Mouse (Mus musculus) C2C12 (cell line): ENCODE data around the gene Ppp2r5a. TPM values are rescaled to one million over a fixed set of nuclear protein-coding genes. Genes with fewer than 3 reads are reported as not detected.

ENCODE experiments used
- H3K27me3 ChIP-seq: one replicate; pipeline ENCODE4 v1.6.1; 2011; ENCODE audit not compliant: control insufficient read depth, insufficient read depth, insufficient read length
- H3K36me3 ChIP-seq: one replicate; pipeline ENCODE4 v1.6.1; 2011; ENCODE audit not compliant: control insufficient read depth, insufficient read depth
- H3K4me3 ChIP-seq: one replicate; pipeline ENCODE4 v1.5.1; 2011; ENCODE audit warnings: mild to moderate bottlenecking, control low read depth; ENCODE audit not compliant: poor library complexity, insufficient read depth, severe bottlenecking
- H3K79me2 ChIP-seq: one replicate; pipeline ENCODE4 v1.6.1; 2011; ENCODE audit not compliant: control insufficient read depth, insufficient read depth
- H3K79me3 ChIP-seq: one replicate; pipeline ENCODE4 v1.6.1; 2011; ENCODE audit warnings: low read depth, control low read depth
- H3ac ChIP-seq: one replicate; pipeline ENCODE3; 2011; ENCODE audit warnings: low read depth; ENCODE audit not compliant: control insufficient read depth, insufficient read length
- CEBPB ChIP-seq: IDR thresholded peaks from one replicate; pipeline ENCODE4 v1.6.1; 2011; ENCODE audit warnings: low read depth, mild to moderate bottlenecking, control low read depth, moderate library complexity
- CTCF ChIP-seq: IDR thresholded peaks from one replicate; pipeline ENCODE4 v1.5.1; 2011; ENCODE audit not compliant: control insufficient read depth, insufficient read depth, insufficient read length
- FOSL1 ChIP-seq: IDR thresholded peaks from one replicate; pipeline ENCODE4 v1.8.0; 2011; ENCODE audit warnings: mild to moderate bottlenecking, low read length; ENCODE audit not compliant: poor library complexity, insufficient read depth, severe bottlenecking
- MAX ChIP-seq: IDR thresholded peaks from one replicate; pipeline ENCODE4 v1.6.1; 2011; ENCODE audit warnings: mild to moderate bottlenecking, control low read depth
- MYOD1 ChIP-seq: IDR thresholded peaks from one replicate; pipeline ENCODE4 v1.6.1; 2011; ENCODE audit warnings: low read depth; ENCODE audit not compliant: control insufficient read depth, insufficient read length
- MYOG ChIP-seq: IDR thresholded peaks from one replicate; pipeline ENCODE4 v1.6.1; 2011; ENCODE audit not compliant: control insufficient read depth, insufficient read length; ENCODE audit errors: extremely low read depth
- USF1 ChIP-seq: IDR thresholded peaks from one replicate; pipeline ENCODE4 v1.6.1; 2011; ENCODE audit warnings: low read depth, mild to moderate bottlenecking, control low read depth, moderate library complexity
- polyA plus RNA-seq: library from polyadenylated mRNA; unstranded; fragments of >200 nt; fragmentation: generic; extraction: Trizol; gene quantifications from one replicate; pipeline ENCODE4 v1.2.1, GENCODE M21; 2012; ENCODE audit warnings: missing spikeins

Ppp2r5a gene
- polyA plus RNA-seq, 1 experiment: 21.5 TPM

DNA sequence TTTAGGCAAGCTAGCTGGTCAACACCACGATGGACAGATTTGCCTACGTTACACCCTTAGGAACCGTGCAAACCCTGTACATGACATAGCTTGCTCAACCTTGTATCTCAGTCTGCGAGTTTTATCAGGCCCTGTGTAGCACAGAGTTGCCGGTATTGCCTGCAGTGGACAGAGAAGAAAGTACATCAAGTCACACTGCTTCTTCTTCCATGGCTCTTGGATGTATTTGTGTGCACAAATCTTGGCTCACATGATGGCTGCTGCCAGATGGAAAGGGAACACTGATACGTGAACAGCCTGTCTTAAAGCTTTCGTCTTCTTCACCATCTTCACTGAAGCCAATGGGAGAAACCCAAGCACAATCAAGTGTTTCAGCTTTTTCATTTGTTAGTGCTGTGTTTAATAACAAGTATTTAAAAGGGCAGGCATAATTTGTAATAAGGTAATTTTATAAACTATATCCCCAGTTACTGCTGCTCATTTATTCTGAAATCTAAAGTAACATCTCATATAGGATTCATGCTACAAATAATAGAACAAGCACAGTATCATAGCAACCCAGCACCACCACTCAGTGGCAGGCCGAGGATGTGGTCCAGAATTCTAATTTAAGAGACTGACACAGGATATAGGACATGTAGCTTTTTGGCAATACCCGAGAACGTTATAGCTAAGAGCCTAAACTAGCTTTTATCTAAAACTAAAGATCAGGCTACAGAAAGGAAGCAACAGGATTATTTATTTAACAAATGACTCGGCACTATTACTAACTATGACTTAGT is 20.9 kb downstream of the Ppp2r5a start:
- TF ChIP-seq USF1 (no peak), MYOG (no peak), CTCF (no peak), MYOD1 (no peak), CEBPB (no peak), FOSL1 (no peak), MAX (no peak)
- Histone ChIP-seq H3K27me3 (no peaks in the 10 kb centered on the region), H3K4me3 (no peak overlapping the region), H3K36me3 (no peaks in the 10 kb centered on the region), H3K79me3 (peaks cover 54% of the 10 kb centered on the region), H3ac (no peak overlapping the region), H3K79me2 (peaks cover 77% of the 10 kb centered on the region)

DNA sequence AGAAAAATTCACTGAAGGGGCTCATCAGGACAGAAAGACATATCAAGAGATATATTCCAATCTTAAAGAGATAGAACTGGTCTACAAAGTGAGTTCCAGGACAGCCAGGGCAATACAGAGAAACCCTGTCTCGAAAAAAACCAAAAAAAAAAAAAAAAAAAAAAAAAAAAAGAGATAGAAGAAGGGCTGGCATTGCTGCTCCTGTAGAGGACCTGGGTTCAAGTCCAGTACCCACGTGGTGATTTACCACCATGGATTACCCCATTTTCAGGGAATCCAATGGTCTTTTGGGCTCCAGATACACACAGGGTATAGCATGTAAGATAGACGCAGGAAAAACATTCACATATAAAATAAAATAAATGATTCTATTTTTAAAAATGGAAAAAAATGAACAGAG is 22.2 kb downstream of the Ppp2r5a start:
- Histone ChIP-seq H3K79me3 (peaks cover 62% of the 10 kb centered on the region), H3K79me2 (peaks cover 90% of the 10 kb centered on the region), H3K36me3 (no peaks in the 10 kb centered on the region), H3K27me3 (no peaks in the 10 kb centered on the region), H3K4me3 (no peak overlapping the region), H3ac (no peak overlapping the region)
- no peak for TF ChIP-seq MYOD1
- no peak for TF ChIP-seq MAX

DNA sequence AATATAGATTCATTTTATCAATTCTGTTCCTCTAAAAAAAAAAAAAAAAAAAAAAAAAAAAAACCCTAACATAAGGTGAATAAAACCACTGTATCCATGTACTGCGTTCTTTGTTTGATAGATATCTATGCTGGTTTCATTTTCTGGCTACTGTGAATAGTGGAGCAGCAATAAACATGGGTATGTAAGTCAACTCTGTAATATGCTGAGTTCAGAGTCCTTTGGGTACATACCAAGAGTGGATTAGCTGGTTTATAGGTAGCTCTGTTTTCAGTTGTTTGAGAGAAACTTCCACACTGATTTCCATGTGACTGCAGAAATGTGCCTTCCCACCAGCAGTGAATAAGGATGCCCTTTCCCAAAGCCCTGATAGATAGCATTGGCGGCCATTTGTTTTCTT is 25.0 kb downstream of the Ppp2r5a start:
- no peak overlapping the region for H3ac ChIP-seq
- H3K4me3 ChIP-seq: no peak overlapping the region
- no peaks in the 10 kb centered on the region for H3K27me3 ChIP-seq
- H3K79me3 ChIP-seq: peaks cover 48% of the 10 kb centered on the region
- H3K79me2 ChIP-seq: peaks cover 92% of the 10 kb centered on the region
- TF ChIP-seq CTCF (no peak), MAX (no peak), MYOG (no peak), MYOD1 (no peak), CEBPB (no peak), FOSL1 (no peak), USF1 (no peak)
- H3K36me3 ChIP-seq: no peaks in the 10 kb centered on the region

DNA sequence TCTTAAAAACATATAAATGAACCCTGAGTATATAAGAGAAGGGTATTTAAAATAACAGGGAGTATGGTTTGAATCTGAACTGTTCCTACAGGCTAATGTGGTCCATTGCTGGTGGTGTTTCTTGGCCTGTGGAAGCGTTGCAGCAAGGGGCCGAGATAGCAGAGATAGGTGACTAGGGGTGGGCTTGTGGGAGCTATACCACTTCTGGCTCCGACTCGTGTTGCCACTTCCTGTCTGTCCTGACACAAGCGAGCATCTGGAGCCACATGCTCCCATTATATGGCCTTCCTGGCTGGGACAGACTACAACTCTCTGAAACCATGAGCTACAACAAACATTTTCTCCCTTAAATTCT is 27.5 kb downstream of the Ppp2r5a start:
- Histone ChIP-seq H3K27me3 (no peaks in the 10 kb centered on the region), H3K79me2 (peaks cover 72% of the 10 kb centered on the region), H3K36me3 (peaks cover 4% of the 10 kb centered on the region), H3K4me3 (no peak overlapping the region), H3ac (no peak overlapping the region), H3K79me3 (peaks cover 37% of the 10 kb centered on the region)
- no peak for TF ChIP-seq MYOG
- no peak for TF ChIP-seq MYOD1
- no peak for TF ChIP-seq CEBPB
- no peak for TF ChIP-seq USF1
- TF ChIP-seq CTCF: no peak
- no peak for TF ChIP-seq FOSL1
- TF ChIP-seq MAX: no peak

DNA sequence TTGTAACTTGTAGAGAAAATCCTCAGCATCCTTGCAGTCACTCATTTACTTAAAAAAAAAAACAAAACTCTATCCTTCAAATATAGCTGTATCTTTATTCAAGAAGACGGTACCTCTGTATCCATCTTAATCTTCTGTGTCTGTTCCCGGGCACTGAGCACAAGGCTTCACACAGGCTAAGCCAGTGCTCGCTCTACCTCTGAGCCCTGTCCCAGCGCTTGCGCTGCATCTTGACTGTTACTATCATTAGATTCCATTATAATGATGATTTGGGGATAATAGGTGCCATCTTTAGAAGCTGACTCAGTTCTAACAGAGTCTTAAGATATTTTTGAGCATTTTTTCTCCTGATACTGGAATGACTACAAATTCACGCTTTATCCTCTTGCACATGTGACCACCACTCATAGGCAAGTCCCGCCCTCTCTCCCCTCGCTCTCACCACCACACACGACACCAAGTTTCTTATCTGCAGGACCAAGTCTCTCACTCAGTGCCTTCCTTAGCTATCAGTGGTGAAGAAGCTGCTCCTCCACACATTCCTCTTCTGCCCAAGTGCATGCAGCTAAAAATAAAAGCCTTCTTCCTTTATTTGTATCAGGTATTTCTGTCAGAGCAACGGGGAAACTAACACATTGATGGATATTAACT is 28.0 kb downstream of the Ppp2r5a start:
- H3K79me2 ChIP-seq: peaks cover 67% of the 10 kb centered on the region
- H3K4me3 ChIP-seq: no peak overlapping the region
- no peaks in the 10 kb centered on the region for H3K27me3 ChIP-seq
- TF ChIP-seq FOSL1 (no peak), CEBPB (no peak), MYOD1 (no peak), MYOG (no peak), USF1 (no peak), MAX (no peak), CTCF (no peak)
- H3ac ChIP-seq: no peak overlapping the region
- peaks cover 4% of the 10 kb centered on the region for H3K36me3 ChIP-seq
- peaks cover 32% of the 10 kb centered on the region for H3K79me3 ChIP-seq
